Mouse (Mus musculus) midbrain, embryonic 11.5 days (tissue): ENCODE measurements at regions not wholly inside any gene's neighbourhood (a gene's known extent, or its start where the extent isn't known, plus 50 kb on each side); places are given as distances from the start of the nearest gene placed in this dataset.
"Not testable (repeated sequence)": the region's sequence is repeated elsewhere in the genome, so short reads cannot be mapped to it uniquely, and the experiment has no call there.

Source experiments
- ATAC-seq: fragments of 200-750 bp; cut with Nextera tagmentation; 2 replicates; pipeline ENCODE4 v1.8.0; 2017; ENCODE audit warnings: moderate TSS enrichment, moderate library complexity; ENCODE audit not compliant: low FRiP score
- DNase-seq: peaks from one replicate; pipeline ENCODE4 v3.0.0; 2015; ENCODE audit warnings: low spot score; ENCODE audit errors: missing footprints
- H3K27ac ChIP-seq: fragments of 300-500 bp; sonication (generic); 2 replicates; pipeline ENCODE4 v1.5.1; 2014; ENCODE audit warnings: low read depth, low read length
- H3K27me3 ChIP-seq: fragments of 300-500 bp; sonication (generic); 2 replicates; pipeline ENCODE4 v1.6.1; 2014; ENCODE audit warnings: mild to moderate bottlenecking, low read length, moderate library complexity, mixed read lengths; ENCODE audit not compliant: control insufficient read depth, insufficient read depth
- H3K36me3 ChIP-seq: fragments of 300-500 bp; sonication (generic); 2 replicates; pipeline ENCODE4 v1.6.1; 2014; ENCODE audit warnings: mild to moderate bottlenecking, low read length, moderate library complexity, mixed read lengths; ENCODE audit not compliant: control insufficient read depth, insufficient read depth
- H3K4me1 ChIP-seq: fragments of 300-500 bp; sonication (generic); 2 replicates; pipeline ENCODE4 v1.6.1; 2014; ENCODE audit warnings: low read length; ENCODE audit not compliant: control insufficient read depth, insufficient read depth
- H3K4me2 ChIP-seq: fragments of 300-500 bp; sonication (generic); 2 replicates; pipeline ENCODE4 v1.6.1; 2014; ENCODE audit warnings: mild to moderate bottlenecking, moderate library complexity
- H3K4me3 ChIP-seq: fragments of 300-500 bp; sonication (generic); 2 replicates; pipeline ENCODE4 v1.5.1; 2014; ENCODE audit warnings: low read depth, low read length
- H3K9ac ChIP-seq: fragments of 300-500 bp; sonication (generic); 2 replicates; pipeline ENCODE4 v1.6.1; 2014; ENCODE audit warnings: low read length
- H3K9me3 ChIP-seq: fragments of 300-500 bp; sonication (generic); 2 replicates; pipeline ENCODE4 v1.6.1; 2016; ENCODE audit warnings: low read length; ENCODE audit not compliant: control insufficient read depth
- WGBS: fragments of 180-500 bp; shearing (Covaris S2); extraction: QIAGEN DNeasy Blood & Tissue Kit; methylation state at CpG from one replicate; pipeline ENCODE4 v1.1.7; 2014; 5-methylcytosine and 5-hydroxymethylcytosine counted together

GRCm38 (mm10) chr1:14688041-14688440, 1405.1 kb downstream of the 4930444P10Rik start:
- not testable (repeated sequence) for ATAC-seq

GRCm38 (mm10) chr1:14686172-14686571, 1407.0 kb downstream of the 4930444P10Rik start:
- Histone ChIP-seq H3K4me2 (no peak overlapping the region), H3K9me3 (no peaks in the 10 kb centered on the region), H3K27me3 (no peaks in the 10 kb centered on the region), H3K27ac (no peak overlapping the region), H3K4me3 (no peak overlapping the region), H3K36me3 (no peaks in the 10 kb centered on the region), H3K4me1 (no peaks in the 10 kb centered on the region), H3K9ac (no peak overlapping the region)
- DNase-seq (no peak), ATAC-seq (no peak)
- 33% methylated on average over 2 of the region's 2 CpGs for WGBS

More at GRCm38 (mm10) chr1:14688041-14688440, 1405.1 kb downstream of the 4930444P10Rik start:
- not testable (repeated sequence) for DNase-seq, H3K36me3 ChIP-seq, H3K4me2 ChIP-seq, H3K4me1 ChIP-seq, H3K27ac ChIP-seq, H3K4me3 ChIP-seq, H3K9ac ChIP-seq, H3K9me3 ChIP-seq, H3K27me3 ChIP-seq
- 78% methylated on average over 2 of the region's 2 CpGs for WGBS

GRCm38 (mm10) chr1:14680443-14680842, 1412.7 kb downstream of the 4930444P10Rik start:
- WGBS, result 91% methylated on average over 3 of the region's 3 CpGs
- H3K36me3 ChIP-seq, result no peaks in the 10 kb centered on the region
- no peak overlapping the region for H3K4me2 ChIP-seq
- DNase-seq (no peak), ATAC-seq (no peak)
- H3K27me3 ChIP-seq, result no peaks in the 10 kb centered on the region
- no peak overlapping the region for H3K27ac ChIP-seq
- no peaks in the 10 kb centered on the region for H3K4me1 ChIP-seq
- H3K9me3 ChIP-seq, result no peaks in the 10 kb centered on the region
- H3K9ac ChIP-seq, result no peak overlapping the region
- no peak overlapping the region for H3K4me3 ChIP-seq

DNA sequence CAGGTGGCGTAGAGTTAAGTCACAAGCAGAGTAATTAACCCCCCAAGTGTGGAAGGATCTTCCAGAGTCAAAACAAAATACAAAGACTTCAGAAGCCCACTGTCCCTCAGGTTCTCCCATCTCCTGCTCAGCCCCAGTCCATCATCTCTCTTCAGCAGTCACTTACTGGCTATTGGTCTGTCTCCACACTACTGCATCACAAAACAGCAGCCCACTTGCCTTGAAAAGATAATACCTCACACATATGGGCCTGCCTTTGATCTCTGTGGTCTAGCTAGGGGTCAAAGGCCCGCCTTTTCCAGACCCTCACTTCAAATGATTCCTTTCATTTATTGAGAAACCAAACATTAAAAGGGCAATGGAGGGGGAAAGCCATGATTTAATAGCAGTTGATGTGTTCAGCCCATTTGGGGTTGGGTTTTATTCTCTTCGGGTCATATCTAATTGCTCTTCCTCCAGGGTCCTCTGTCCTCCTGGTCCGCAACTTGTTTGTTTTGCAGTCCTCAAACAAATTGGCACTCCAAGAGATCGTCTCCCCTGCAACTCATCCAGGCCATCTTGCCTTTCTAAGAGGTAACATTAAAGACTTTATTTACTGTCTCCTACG, 1420.6 kb downstream of the 4930444P10Rik start:
- Histone ChIP-seq H3K9ac (no peak overlapping the region), H3K4me1 (no peaks in the 10 kb centered on the region), H3K4me2 (no peak overlapping the region), H3K27ac (no peak overlapping the region), H3K36me3 (no peaks in the 10 kb centered on the region), H3K9me3 (no peaks in the 10 kb centered on the region), H3K4me3 (no peak overlapping the region), H3K27me3 (no peaks in the 10 kb centered on the region)
- ATAC-seq (no peak), DNase-seq (no peak)
- WGBS, result 38% methylated on average over 6 of the region's 6 CpGs

GRCm38 (mm10) chr1:14662706-14663312, 1430.3 kb downstream of the 4930444P10Rik start:
- WGBS, result 87% methylated on average over 6 of the region's 6 CpGs
- Histone ChIP-seq H3K4me1 (no peaks in the 10 kb centered on the region), H3K9ac (no peak overlapping the region), H3K27ac (no peak overlapping the region), H3K4me2 (no peak overlapping the region), H3K4me3 (no peak overlapping the region), H3K36me3 (no peaks in the 10 kb centered on the region), H3K9me3 (no peaks in the 10 kb centered on the region), H3K27me3 (no peaks in the 10 kb centered on the region)
- DNase-seq, result no peak
- ATAC-seq, result no peak

DNA sequence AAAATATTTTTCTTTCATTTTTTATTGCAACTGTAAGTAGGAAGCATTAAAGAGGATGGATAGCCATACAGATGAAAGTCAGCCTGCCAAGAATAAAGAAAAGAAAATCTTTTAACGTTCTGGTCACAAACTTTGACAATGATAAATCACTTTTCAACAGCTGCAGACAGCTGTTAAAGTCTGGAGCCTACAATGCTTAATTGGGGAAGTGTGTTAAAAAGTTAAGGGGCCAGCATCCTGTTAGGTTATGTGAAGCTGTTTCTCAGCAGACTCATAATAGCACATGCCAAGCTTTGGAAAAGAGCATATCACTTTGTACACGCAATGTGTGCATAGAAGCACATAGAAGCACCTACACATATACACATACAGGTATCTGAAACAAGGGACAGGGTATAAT, 1431.3 kb downstream of the 4930444P10Rik start:
- Histone ChIP-seq H3K4me1 (no peaks in the 10 kb centered on the region), H3K27ac (no peak overlapping the region), H3K27me3 (no peaks in the 10 kb centered on the region), H3K9me3 (no peaks in the 10 kb centered on the region), H3K4me2 (no peak overlapping the region), H3K4me3 (no peak overlapping the region), H3K9ac (no peak overlapping the region), H3K36me3 (no peaks in the 10 kb centered on the region)
- no peak for ATAC-seq
- 84% methylated on average over 2 of the region's 2 CpGs for WGBS
- no peak for DNase-seq

GRCm38 (mm10) chr1:14650346-14650745, 1442.8 kb downstream of the 4930444P10Rik start:
- no peak for DNase-seq
- Histone ChIP-seq H3K27ac (no peak overlapping the region), H3K4me1 (no peaks in the 10 kb centered on the region), H3K36me3 (no peaks in the 10 kb centered on the region), H3K27me3 (no peaks in the 10 kb centered on the region), H3K9me3 (no peaks in the 10 kb centered on the region), H3K4me2 (no peak overlapping the region), H3K9ac (no peak overlapping the region), H3K4me3 (no peak overlapping the region)
- no peak for ATAC-seq
- 75% methylated on average over 2 of the region's 2 CpGs for WGBS

DNA sequence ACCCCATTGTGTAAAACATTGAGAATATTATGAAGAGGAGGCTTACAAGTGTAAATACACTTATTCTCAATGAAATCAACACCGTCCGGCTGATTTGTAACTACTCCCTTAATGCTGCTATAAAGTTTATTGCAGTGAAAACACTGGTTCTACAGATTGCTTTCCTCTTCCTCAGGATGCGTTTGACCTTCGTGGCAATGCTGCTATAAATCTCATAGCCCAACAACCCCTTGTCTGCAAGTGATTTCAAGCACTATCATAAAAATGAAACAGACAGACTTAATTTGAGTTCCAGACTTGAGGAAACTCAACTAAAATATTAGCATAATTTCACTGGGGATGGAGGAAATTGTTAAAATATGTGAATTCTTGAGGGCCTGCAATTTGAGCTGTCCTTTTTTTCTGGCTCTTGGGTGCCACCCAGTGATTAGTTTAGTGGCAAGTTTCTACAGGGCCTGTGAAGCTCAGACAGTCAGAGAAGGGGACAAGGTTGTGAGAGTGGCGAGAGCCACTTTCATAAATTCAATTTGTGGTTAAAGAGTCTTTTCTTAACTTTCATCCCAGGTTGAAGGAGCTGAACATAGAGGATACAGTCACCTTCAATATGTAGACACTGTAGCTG, 1457.4 kb downstream of the 4930444P10Rik start:
- no peaks in the 10 kb centered on the region for H3K27me3 ChIP-seq
- ATAC-seq (no peak), DNase-seq (no peak)
- H3K36me3 ChIP-seq, result no peaks in the 10 kb centered on the region
- no peak overlapping the region for H3K4me3 ChIP-seq
- H3K4me1 ChIP-seq, result no peaks in the 10 kb centered on the region
- no peak overlapping the region for H3K9ac ChIP-seq
- no peak overlapping the region for H3K4me2 ChIP-seq
- WGBS, result 79% methylated on average over 5 of the region's 5 CpGs
- H3K9me3 ChIP-seq, result no peaks in the 10 kb centered on the region
- H3K27ac ChIP-seq, result no peak overlapping the region

GRCm38 (mm10) chr1:14631994-14632393, 1461.1 kb downstream of the 4930444P10Rik start:
- DNase-seq (no peak), ATAC-seq (no peak)
- 31% methylated on average over 4 of the region's 4 CpGs for WGBS
- H3K4me1 ChIP-seq, result no peaks in the 10 kb centered on the region
- H3K36me3 ChIP-seq, result no peaks in the 10 kb centered on the region
- no peak overlapping the region for H3K27ac ChIP-seq
- H3K4me2 ChIP-seq, result no peak overlapping the region
- H3K9me3 ChIP-seq, result no peaks in the 10 kb centered on the region
- no peaks in the 10 kb centered on the region for H3K27me3 ChIP-seq
- no peak overlapping the region for H3K4me3 ChIP-seq
- H3K9ac ChIP-seq, result no peak overlapping the region
